ENCODE assay signal across 8 mouse cellular contexts in genomic region chr6:72216681-72217414, GRCm38 (mm10). TPM values are rescaled to one million over a fixed set of nuclear protein-coding genes. Genes with fewer than 3 reads are reported as not detected.
DNase-seq lines count a peak whose midpoint lies in the region; TF ChIP-seq lines count a peak whose summit lies in the region.

No protein-coding gene starts in this region.

- intact Hi-C loops in gastrocnemius, postnatal 14 days (cut with DNase I; ENCODE audit: low total_unique reads) = no loop called here
- intact Hi-C loops in left cerebral cortex, adult 2 months (cut with DNase I) = loop anchor here (1.0 to 5.0 kb wide), 3 partner anchors 19 to 236 kb away; partner anchors contain the start of gene St3gal5

- TF ChIP-seq CTCF in left cerebral cortex, adult 2 months (IDR thresholded peaks at IDR 0.05) = peak; percentile 25

- peak; percentile 36 for DNase-seq in R1 (ENCODE audit: low read depth, low spot score)
- DNase-seq in embryo, embryonic 10 days (ENCODE audit: low spot score) = peak; percentile 94
- peak; percentile 99 for DNase-seq in gastrocnemius, postnatal 14 days
- DNase-seq in hindlimb bud, embryonic 11.5 days (ENCODE audit: extremely low spot score, low read depth, low spot score) = peak; percentile 86
- DNase-seq in left cerebral cortex, adult 2 months (ENCODE audit: extremely low spot score in 1 of 2, low spot score in 2 of 2) = peak; percentile 95 to 98
- DNase-seq in lung, postnatal 36 days = peak; percentile 97
- DNase-seq in right cerebral cortex, postnatal 10 days (ENCODE audit: low spot score in 2 of 2) = peak; percentile 98
- DNase-seq in urinary bladder, postnatal 14 days (ENCODE audit: low spot score) = peak; percentile 98

- H3K27ac ChIP-seq in left cerebral cortex, adult 2 months = peak overlapping the region; percentile 69

- peak overlapping the region; percentile 4; the same call in 1 of the 2 replicates for H3K4me3 ChIP-seq in left cerebral cortex, adult 2 months

RNA-seq across cellular contexts. Expression of gene Atoh8, which starts 18.5 kb away (rescaled TPM):
- 1 to 10 TPM; 5.3 to 7.1 TPM for total RNA-seq in gastrocnemius, postnatal 14 days (2021)
- 1 to 10 TPM; 1.5 to 1.9 TPM for total RNA-seq in left cerebral cortex, adult 2 months (2021)

Comparison
In these comparisons a context has a peak if more than half of its experiments do, and no peak if none do; other contexts are left out.
1. Peak in every context shown above with its lines: DNase-seq, H3K4me3 ChIP-seq and H3K27ac ChIP-seq.
2. DNase-seq: peak in every context shown above with its lines; median percentile 99 in gastrocnemius, postnatal 14 days; 98 in right cerebral cortex, postnatal 10 days; 98 in urinary bladder, postnatal 14 days; 97 in lung, postnatal 36 days; 96 in left cerebral cortex, adult 2 months; 94 in embryo, embryonic 10 days; 86 in hindlimb bud, embryonic 11.5 days; 36 in R1.